Mouse (Mus musculus): ENCODE data around the gene Mien1. TPM values are rescaled to one million over a fixed set of nuclear protein-coding genes. Genes with fewer than 3 reads are reported as not detected.

Mien1 gene
- polyA plus RNA-seq, 1 experiment from 2014 or later, result 87.5 TPM

GRCm38 (mm10) chr11:98388282-98388681 is 50.5 kb downstream of the Mien1 start:
- Histone ChIP-seq H3K9me3 (ENCODE audit: control insufficient read depth, low read length) (no peaks in the 10 kb centered on the region), H3K9ac (ENCODE audit: low read length) (no peak overlapping the region), H3K4me1 (replicated peaks; ENCODE audit: control insufficient read depth, insufficient read depth, low read length) (peaks cover 30% of the 10 kb centered on the region), H3K27ac (ENCODE audit: low read length) (no peak overlapping the region), H3K4me3 (ENCODE audit: low read length) (no peak overlapping the region), H3K4me2 (ENCODE audit: low read depth, low read length) (no peak overlapping the region), H3K36me3 (ENCODE audit: control insufficient read depth, insufficient read depth, low read length) (no peaks in the 10 kb centered on the region), H3K27me3 (ENCODE audit: control insufficient read depth, insufficient read depth, low read depth, low read length) (peaks cover 31% of the 10 kb centered on the region)
- ATAC-seq (ENCODE audit: low read depth), result peak; percentile 29
- WGBS, result 62% methylated on average over 10 of the region's 10 CpGs

Other genes starting within 250 kb of the Mien1 start
- 58.1 and 59.2 TPM in 2 replicates for gene Med1, start 245.7 kb downstream of the Mien1 start, polyA plus RNA-seq (2015; fragmentation: Nextera tagmentation; extraction: Ambion mirVana)
- gene Cdk12, start 235.9 kb downstream of the Mien1 start, polyA plus RNA-seq (2015; fragmentation: Nextera tagmentation; extraction: Ambion mirVana), result 8.5 and 8.8 TPM in 2 replicates
- 0.06 TPM in 1 of 2 replicates, not detected in the other for gene Neurod2, start 109.3 kb downstream of the Mien1 start, polyA plus RNA-seq (2015; fragmentation: Nextera tagmentation; extraction: Ambion mirVana)
- gene Ppp1r1b, start 90.6 kb downstream of the Mien1 start, polyA plus RNA-seq (2015; fragmentation: Nextera tagmentation; extraction: Ambion mirVana), result 5.6 and 6.1 TPM in 2 replicates
- 55.9 and 61.3 TPM in 2 replicates for gene Stard3, start 80.6 kb downstream of the Mien1 start, polyA plus RNA-seq (2015; fragmentation: Nextera tagmentation; extraction: Ambion mirVana)
- gene Tcap, start 55.2 kb downstream of the Mien1 start, polyA plus RNA-seq (2015; fragmentation: Nextera tagmentation; extraction: Ambion mirVana), result 6.7 and 8.0 TPM in 2 replicates
- 0.13 TPM in 1 of 2 replicates, not detected in the other for gene Pnmt, start 52.5 kb downstream of the Mien1 start, polyA plus RNA-seq (2015; fragmentation: Nextera tagmentation; extraction: Ambion mirVana)
- gene Pgap3, start 38.5 kb downstream of the Mien1 start, polyA plus RNA-seq (2015; fragmentation: Nextera tagmentation; extraction: Ambion mirVana), result 15.0 and 16.2 TPM in 2 replicates
- gene Erbb2, start 26.5 kb downstream of the Mien1 start, polyA plus RNA-seq (2015; fragmentation: Nextera tagmentation; extraction: Ambion mirVana), result 39.3 and 41.4 TPM in 2 replicates
- gene Grb7, start 7.4 kb upstream of the Mien1 start, polyA plus RNA-seq (2015; fragmentation: Nextera tagmentation; extraction: Ambion mirVana), result 45.6 and 47.6 TPM in 2 replicates
- gene Ikzf3, start 107.0 kb upstream of the Mien1 start, polyA plus RNA-seq (2015; fragmentation: Nextera tagmentation; extraction: Ambion mirVana), result 0.33 and 1.1 TPM in 2 replicates
- 0.18 TPM in 1 of 2 replicates, not detected in the other for gene Zpbp2, start 112.1 kb upstream of the Mien1 start, polyA plus RNA-seq (2015; fragmentation: Nextera tagmentation; extraction: Ambion mirVana)
- gene Ormdl3, start 148.4 kb upstream of the Mien1 start, polyA plus RNA-seq (2015; fragmentation: Nextera tagmentation; extraction: Ambion mirVana), result 50.8 and 51.2 TPM in 2 replicates
- gene Lrrc3c, start 159.3 kb upstream of the Mien1 start, polyA plus RNA-seq (2015; fragmentation: Nextera tagmentation; extraction: Ambion mirVana), result not detected in 2 replicates
- gene Gm12355, start 186.7 kb upstream of the Mien1 start, polyA plus RNA-seq (2015; fragmentation: Nextera tagmentation; extraction: Ambion mirVana), result 0.69 and 1.2 TPM in 2 replicates
- not detected in 2 replicates for gene Gsdma3, start 187.4 kb upstream of the Mien1 start, polyA plus RNA-seq (2015; fragmentation: Nextera tagmentation; extraction: Ambion mirVana)
- not detected in 2 replicates for gene Gsdma2, start 207.8 kb upstream of the Mien1 start, polyA plus RNA-seq (2015; fragmentation: Nextera tagmentation; extraction: Ambion mirVana)
- gene Gsdma, start 225.4 kb upstream of the Mien1 start, polyA plus RNA-seq (2015; fragmentation: Nextera tagmentation; extraction: Ambion mirVana), result 0.09 TPM in 1 of 2 replicates, not detected in the other
- gene Psmd3, start 243.6 kb upstream of the Mien1 start, polyA plus RNA-seq (2015; fragmentation: Nextera tagmentation; extraction: Ambion mirVana), result 165 and 177 TPM in 2 replicates

Data from lung, embryonic 16.5 days (tissue).